17 mouse cellular contexts compared by ENCODE assay signal in genomic region chr13:56267396-56267795, GRCm38 (mm10). TPM values are rescaled to one million over a fixed set of nuclear protein-coding genes. Genes with fewer than 3 reads are reported as not detected.
DNase-seq lines count a peak whose midpoint lies in the region; ATAC-seq and TF ChIP-seq lines count a peak whose summit lies in the region.
"Had no signal": no experiment of that assay in that cellular context is flagged by ENCODE, and none has a peak within 500 bp of the region (broad histone marks: within the 10 kb centered on the region; RNA-seq: fewer than 3 reads in every experiment).

No protein-coding gene starts in this region.

- peaks cover 33% of the 10 kb centered on the region for H3K27me3 ChIP-seq in hindbrain, embryonic 11.5 days (ENCODE audit: control insufficient read depth, insufficient read depth, low read length)
- H3K27me3 ChIP-seq in hindbrain, embryonic 13.5 days = peaks cover 69% of the 10 kb centered on the region
- peaks cover 4% of the 10 kb centered on the region; the same call in 1 of the 2 replicates for H3K27me3 ChIP-seq in lung, embryonic 14.5 days (ENCODE audit: insufficient read depth, low read length)
- no peaks in the 10 kb centered on the region for H3K27me3 ChIP-seq in MEL (ENCODE audit: control insufficient read depth in 1 of 2, insufficient read depth in 2 of 2, low read length in 2 of 2)

- no peaks in the 10 kb centered on the region for H3K9me3 ChIP-seq in hindbrain, embryonic 11.5 days (ENCODE audit: control insufficient read depth, low read length)
- H3K9me3 ChIP-seq in hindbrain, embryonic 13.5 days = peaks cover 10% of the 10 kb centered on the region; the same call in 1 of the 2 replicates
- peaks cover 5% of the 10 kb centered on the region; the same call in 1 of the 2 replicates for H3K9me3 ChIP-seq in lung, embryonic 14.5 days (ENCODE audit: low read depth, low read length)
- no peaks in the 10 kb centered on the region for H3K9me3 ChIP-seq in MEL (replicated peaks; ENCODE audit: insufficient read depth, low read length)
- H3K9me3 ChIP-seq: heart, embryonic 15.5 days; lung, embryonic 15.5 days had no signal

- peak; percentile 42 for DNase-seq in hindbrain, embryonic 11.5 days (ENCODE audit: low spot score)
- no peak for DNase-seq in lung, embryonic 14.5 days
- no peak for DNase-seq in lung, postnatal 14 days
- no peak for DNase-seq in MEL (ENCODE audit: low read depth, low spot score)
- peak; percentile 43 for DNase-seq in induced T-regulatory cell, adult 2 months (ENCODE audit: low read depth)
- no peak for DNase-seq in embryo, embryonic 10.5 days (ENCODE audit: low spot score)
- DNase-seq: adrenal gland, postnatal 25 days; cerebellum, adult 11-12 months; embryo, embryonic 11 days; kidney, postnatal 14 days had no signal

- H3K9ac ChIP-seq in hindbrain, embryonic 11.5 days (ENCODE audit: low read depth, low read length) = no peak overlapping the region
- H3K9ac ChIP-seq in hindbrain, embryonic 13.5 days = no peak overlapping the region
- no peak overlapping the region for H3K9ac ChIP-seq in lung, embryonic 14.5 days
- no peak overlapping the region for H3K9ac ChIP-seq in MEL (ENCODE audit: control insufficient read depth, low read depth, low read length, poor library complexity, severe bottlenecking)
- H3K9ac ChIP-seq: heart, embryonic 15.5 days; lung, embryonic 15.5 days had no signal

- no peak for ATAC-seq in hindbrain, embryonic 11.5 days (ENCODE audit: low FRiP score)
- no peak for ATAC-seq in hindbrain, embryonic 13.5 days (ENCODE audit: low FRiP score)
- no peak for ATAC-seq in lung, embryonic 14.5 days (ENCODE audit: insufficient read depth)

- no peak overlapping the region for H3K27ac ChIP-seq in hindbrain, embryonic 11.5 days (ENCODE audit: low read depth, low read length)
- H3K27ac ChIP-seq in hindbrain, embryonic 13.5 days = no peak overlapping the region
- no peak overlapping the region for H3K27ac ChIP-seq in lung, embryonic 14.5 days (ENCODE audit: low read depth)
- no peak overlapping the region for H3K27ac ChIP-seq in MEL (ENCODE audit: control insufficient read depth, low read depth, low read length)
- H3K27ac ChIP-seq: heart, embryonic 15.5 days; lung, embryonic 15.5 days had no signal

- 78% methylated on average over 4 of the region's 4 CpGs for WGBS in hindbrain, embryonic 11.5 days
- 75% methylated on average over 4 of the region's 4 CpGs for WGBS in hindbrain, embryonic 13.5 days
- WGBS in lung, embryonic 14.5 days = 84% methylated on average over 4 of the region's 4 CpGs

- no peak overlapping the region for H3K4me2 ChIP-seq in hindbrain, embryonic 11.5 days (replicated peaks; ENCODE audit: low read depth, low read length)
- no peak overlapping the region for H3K4me2 ChIP-seq in hindbrain, embryonic 13.5 days
- H3K4me2 ChIP-seq in lung, embryonic 14.5 days = no peak overlapping the region
- H3K4me2 ChIP-seq: heart, embryonic 15.5 days; lung, embryonic 15.5 days had no signal

- 0 out of 2 replicates have a peak, but pooled peaks cover 4% of the 10 kb centered on the region for H3K4me1 ChIP-seq in hindbrain, embryonic 11.5 days (replicated peaks; ENCODE audit: control insufficient read depth, insufficient read depth, low read length)
- 0 out of 2 replicates have a peak, but pooled peaks cover 2% of the 10 kb centered on the region for H3K4me1 ChIP-seq in hindbrain, embryonic 13.5 days (replicated peaks)
- no peaks in the 10 kb centered on the region for H3K4me1 ChIP-seq in lung, embryonic 14.5 days (ENCODE audit: insufficient read depth)
- no peaks in the 10 kb centered on the region for H3K4me1 ChIP-seq in MEL (ENCODE audit: control insufficient read depth in 1 of 2, insufficient read depth in 2 of 2, low read length in 2 of 2)
- H3K4me1 ChIP-seq: heart, embryonic 15.5 days; lung, embryonic 15.5 days had no signal

- no peaks in the 10 kb centered on the region for H3K79me2 ChIP-seq in MEL (ENCODE audit: control insufficient read depth, insufficient read depth, low read length, poor library complexity)

- TF ChIP-seq CTCF in lung, embryonic 14.5 days (IDR thresholded peaks at IDR 0.05; ENCODE audit: low read depth) = peak; percentile 40; the same call in 1 of the 2 replicates
- TF ChIP-seq CTCF in MEL (IDR thresholded peaks at IDR 0.05 in 2 of 3, conservative IDR thresholded peaks at IDR 0.05 in 1 of 3; ENCODE audit: control insufficient read depth in 1 of 3, insufficient read depth in 1 of 3, low read depth in 2 of 3, low read length in 3 of 3, poor library complexity in 1 of 3, severe bottlenecking in 1 of 3) = peak in 2 of 3 experiments; percentile 4 to 34; a peak in 4 of 6 replicates

- no peaks in the 10 kb centered on the region for H3K36me3 ChIP-seq in hindbrain, embryonic 11.5 days (ENCODE audit: control insufficient read depth, insufficient read depth, low read length)
- no peaks in the 10 kb centered on the region for H3K36me3 ChIP-seq in hindbrain, embryonic 13.5 days
- no peaks in the 10 kb centered on the region for H3K36me3 ChIP-seq in lung, embryonic 14.5 days (ENCODE audit: insufficient read depth)
- H3K36me3 ChIP-seq in MEL (ENCODE audit: control insufficient read depth in 1 of 2, insufficient read depth in 2 of 2, low read length in 2 of 2) = no peaks in the 10 kb centered on the region
- H3K36me3 ChIP-seq: heart, embryonic 15.5 days; lung, embryonic 15.5 days had no signal

- H3K4me3 ChIP-seq in hindbrain, embryonic 11.5 days (ENCODE audit: low read depth, low read length) = no peak overlapping the region
- H3K4me3 ChIP-seq in hindbrain, embryonic 13.5 days = no peak overlapping the region
- H3K4me3 ChIP-seq in lung, embryonic 14.5 days (ENCODE audit: low read depth, low read length) = no peak overlapping the region
- H3K4me3 ChIP-seq in MEL (ENCODE audit: control insufficient read depth in 1 of 2, insufficient read depth in 1 of 2, low read depth in 2 of 2, low read length in 2 of 2) = no peak overlapping the region
- H3K4me3 ChIP-seq: heart, embryonic 15.5 days; lung, embryonic 15.5 days had no signal

- TF ChIP-seq EP300 in MEL (IDR thresholded peaks at IDR 0.05; ENCODE audit: low read depth in 1 of 2, low read length in 2 of 2) = no peak

- TF ChIP-seq POLR2A in MEL (IDR thresholded peaks at IDR 0.05; ENCODE audit: control insufficient read depth in 1 of 2, insufficient read depth in 1 of 2, low read depth in 1 of 2, low read length in 2 of 2, poor library complexity in 1 of 2) = no peak

- TF ChIP-seq RAD21 in MEL (IDR thresholded peaks at IDR 0.05; ENCODE audit: low read depth, low read length) = no peak

TF ChIP-seq in MEL, 35 proteins besides CTCF, POLR2A, EP300 and RAD21:
- TF ChIP-seq MXI1 (IDR thresholded peaks at IDR 0.05; ENCODE audit: low read depth, low read length) = no peak
- no peak for TF ChIP-seq GABPA (IDR thresholded peaks at IDR 0.05; ENCODE audit: low read depth, low read length)
- TF ChIP-seq RCOR1 (IDR thresholded peaks at IDR 0.05; ENCODE audit: low read depth, low read length) = no peak
- no peak for TF ChIP-seq GATA1 (IDR thresholded peaks at IDR 0.05; ENCODE audit: low read depth, low read length)
- no peak for TF ChIP-seq ZKSCAN1 (IDR thresholded peaks at IDR 0.05; ENCODE audit: low read depth, low read length)
- TF ChIP-seq TAL1 (IDR thresholded peaks at IDR 0.05; ENCODE audit: low read length) = no peak
- no peak for TF ChIP-seq NRF1 (IDR thresholded peaks at IDR 0.05; ENCODE audit: insufficient read depth, low read depth, low read length, poor library complexity, severe bottlenecking)

RNA-seq across cellular contexts. Expression of gene Neurog1, which starts 15.4 kb away (rescaled TPM):
- polyA plus RNA-seq in hindbrain, embryonic 11.5 days (2014; fragmentation: Nextera tagmentation; extraction: Ambion mirVana) = 30.6 and 37.4 TPM in 2 replicates
- 5.9 and 9.8 TPM in 2 replicates for polyA plus RNA-seq in hindbrain, embryonic 13.5 days (2015; fragmentation: Nextera tagmentation; extraction: Ambion mirVana)
- polyA plus RNA-seq in lung, embryonic 14.5 days (2014; fragmentation: Nextera tagmentation; extraction: Ambion mirVana) = not detected in 2 replicates
- total RNA-seq in MEL (2012; rRNA removed) = not detected in 2 replicates
- not detected for polyA plus RNA-seq in MEL (2012; ENCODE audit: insufficient read depth in 1 of 2, insufficient read length in 2 of 2, low read depth in 1 of 2, low replicate concordance in 2 of 2, missing spikeins in 1 of 2)
- total RNA-seq: adrenal gland, postnatal 25 days; layer of hippocampus, postnatal 14 days had no signal
- polyA plus RNA-seq: gonadal fat pad, adult 2 months; heart, embryonic 15.5 days; limb, embryonic 11.5 days; lung, embryonic 15.5 days; spleen, adult 2 months had no signal

RNA-seq across cellular contexts. Expression of gene Cxcl14, which starts 29.0 kb away (rescaled TPM):
- polyA plus RNA-seq in hindbrain, embryonic 11.5 days (2014; fragmentation: Nextera tagmentation; extraction: Ambion mirVana) = 19.3 and 23.4 TPM in 2 replicates
- polyA plus RNA-seq in hindbrain, embryonic 13.5 days (2015; fragmentation: Nextera tagmentation; extraction: Ambion mirVana) = 4.9 and 8.2 TPM in 2 replicates
- 9.0 and 9.8 TPM in 2 replicates for polyA plus RNA-seq in lung, embryonic 14.5 days (2014; fragmentation: Nextera tagmentation; extraction: Ambion mirVana)
- not detected in 2 replicates for total RNA-seq in MEL (2012; rRNA removed)
- not detected for polyA plus RNA-seq in MEL (2012; ENCODE audit: insufficient read depth in 1 of 2, insufficient read length in 2 of 2, low read depth in 1 of 2, low replicate concordance in 2 of 2, missing spikeins in 1 of 2)

Comparison
In these comparisons a context has a peak if more than half of its experiments do, and no peak if none do; other contexts are left out.
1. DNase-seq: peak in hindbrain, embryonic 11.5 days (single experiment) and induced T-regulatory cell, adult 2 months (single experiment); none in lung, embryonic 14.5 days (single experiment), lung, postnatal 14 days (single experiment), MEL (single experiment) and embryo, embryonic 10.5 days (single experiment).